Mouse (Mus musculus): Measurements from ENCODE around the gene Hist1h2be.

DNA sequence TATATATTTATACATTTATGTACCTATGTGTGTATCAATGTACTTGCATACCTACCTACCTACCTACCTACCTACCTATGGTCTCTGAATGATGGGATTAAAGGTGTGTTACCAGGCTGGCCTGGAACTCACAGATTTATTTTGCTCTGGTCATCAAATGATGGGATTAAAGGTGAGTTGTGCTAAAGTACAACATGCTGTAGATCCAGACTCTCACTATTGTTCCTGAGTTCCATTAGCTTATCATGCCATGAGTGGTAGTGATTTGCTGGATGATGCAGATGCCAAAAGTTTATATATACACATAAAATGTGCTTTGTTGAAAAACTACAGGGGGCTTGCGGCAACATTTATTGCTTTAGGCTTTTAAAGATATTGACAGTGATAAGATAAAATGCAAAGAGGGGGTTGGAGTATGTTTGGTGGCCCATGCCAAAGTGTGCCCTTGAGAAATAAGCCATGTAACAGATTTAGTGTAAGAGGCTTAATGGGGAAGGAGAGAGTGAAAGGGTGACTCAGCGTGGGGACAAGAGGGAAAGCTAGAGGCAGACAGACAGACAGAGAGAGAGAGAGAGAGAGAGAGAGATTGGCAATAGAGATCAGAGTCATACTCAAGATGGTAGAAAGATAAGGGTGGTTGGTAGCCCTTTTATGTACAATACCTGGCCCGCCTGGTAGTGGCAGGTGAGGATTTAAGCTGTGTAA, 83.8 kb downstream of the Hist1h2be start:
- TF ChIP-seq POLR2A (IDR thresholded peaks at IDR 0.05; ENCODE audit: borderline replicate concordance, low read depth, low read length), result no peak
- no peak for TF ChIP-seq CTCF (IDR thresholded peaks at IDR 0.05; ENCODE audit: low read depth, low read length)
